Mouse (Mus musculus): ENCODE results near the gene Mc1r. TPM values are rescaled to one million over a fixed set of nuclear protein-coding genes. Genes with fewer than 3 reads are reported as not detected.
"Not testable (repeated sequence)": the region's sequence is repeated elsewhere in the genome, so short reads cannot be mapped to it uniquely, and the experiment has no call there.

The Mc1r gene
- polyA plus RNA-seq, 1 experiment from 2014 or later = 0.09 TPM

GRCm38 (mm10) chr8:123442871-123443575, 36.1 kb downstream of the Mc1r start:
- H3K36me3 ChIP-seq = 0 out of 2 replicates have a peak, but pooled peaks cover 7% of the 10 kb centered on the region
- H3K4me3 ChIP-seq = peak overlapping the region; percentile 55
- no peaks in the 10 kb centered on the region for H3K9me3 ChIP-seq (replicated peaks)
- no peaks in the 10 kb centered on the region for H3K27me3 ChIP-seq
- WGBS = 1% methylated on average over 41 of the region's 41 CpGs
- H3K27ac ChIP-seq = peak overlapping the region; percentile 70
- peak overlapping the region; percentile 67 for H3K9ac ChIP-seq
- peak; percentile 93 for ATAC-seq (ENCODE audit: low FRiP score)
- H3K4me2 ChIP-seq (replicated peaks) = peak overlapping the region; percentile 62
- peaks cover 10% of the 10 kb centered on the region; the same call in 1 of the 2 replicates for H3K4me1 ChIP-seq

- Histone ChIP-seq H3K9ac (peak overlapping the region; percentile 67), H3K27me3 (no peaks in the 10 kb centered on the region), H3K27ac (peak overlapping the region; percentile 70; the same call in 1 of the 2 replicates), H3K4me3 (peak overlapping the region; percentile 55), H3K4me2 (replicated peaks) (peak overlapping the region; percentile 62), H3K4me1 (peaks cover 10% of the 10 kb centered on the region; the same call in 1 of the 2 replicates), H3K36me3 (0 out of 2 replicates have a peak, but pooled peaks cover 9% of the 10 kb centered on the region), H3K9me3 (replicated peaks) (no peaks in the 10 kb centered on the region)
- WGBS = 36% methylated on average over 4 of the region's 4 CpGs
- ATAC-seq (ENCODE audit: low FRiP score) = no peak
Observed at GRCm38 (mm10) chr8:123443576-123443921, 36.6 kb downstream of the Mc1r start.

- H3K4me3 ChIP-seq = 0 out of 2 replicates have a peak overlapping the region, but pooled peaks have one; percentile 55
- H3K4me1 ChIP-seq = peaks cover 10% of the 10 kb centered on the region; the same call in 1 of the 2 replicates
- no peak overlapping the region for H3K27ac ChIP-seq
- no peaks in the 10 kb centered on the region for H3K27me3 ChIP-seq
- H3K9ac ChIP-seq = no peak overlapping the region
- H3K4me2 ChIP-seq (replicated peaks) = peak overlapping the region; percentile 62
- no peak for ATAC-seq (ENCODE audit: low FRiP score)
- H3K9me3 ChIP-seq (replicated peaks) = no peaks in the 10 kb centered on the region
- peaks cover 15% of the 10 kb centered on the region for H3K36me3 ChIP-seq
- 87% methylated on average over 6 of the region's 6 CpGs for WGBS
Observed at GRCm38 (mm10) chr8:123444131-123444530, 37.2 kb downstream of the Mc1r start.

- ATAC-seq (ENCODE audit: low FRiP score) = no peak
- H3K4me2 ChIP-seq (replicated peaks) = no peak overlapping the region
Observed at GRCm38 (mm10) chr8:123445981-123446380, 39.1 kb downstream of the Mc1r start.

GRCm38 (mm10) chr8:123446799-123447198, 39.9 kb downstream of the Mc1r start:
- Histone ChIP-seq H3K9me3 (replicated peaks) (no peaks in the 10 kb centered on the region), H3K27ac (no peak overlapping the region), H3K4me2 (replicated peaks) (no peak overlapping the region), H3K27me3 (no peaks in the 10 kb centered on the region), H3K9ac (no peak overlapping the region), H3K36me3 (peaks cover 31% of the 10 kb centered on the region), H3K4me1 (peaks cover 10% of the 10 kb centered on the region; the same call in 1 of the 2 replicates), H3K4me3 (no peak overlapping the region)
- ATAC-seq (ENCODE audit: low FRiP score) = no peak
- WGBS = 89% methylated on average over 6 of the region's 6 CpGs

More at GRCm38 (mm10) chr8:123445981-123446380, 39.1 kb downstream of the Mc1r start:
- Histone ChIP-seq H3K9ac (no peak overlapping the region), H3K27ac (no peak overlapping the region), H3K36me3 (peaks cover 27% of the 10 kb centered on the region), H3K4me3 (no peak overlapping the region), H3K27me3 (no peaks in the 10 kb centered on the region), H3K9me3 (replicated peaks) (no peaks in the 10 kb centered on the region), H3K4me1 (peaks cover 10% of the 10 kb centered on the region; the same call in 1 of the 2 replicates)
- 87% methylated on average over 10 of the region's 10 CpGs for WGBS

GRCm38 (mm10) chr8:123450783-123451182, 43.9 kb downstream of the Mc1r start:
- no peak overlapping the region for H3K4me3 ChIP-seq
- H3K27me3 ChIP-seq = no peaks in the 10 kb centered on the region
- no peak for ATAC-seq (ENCODE audit: low FRiP score)
- H3K9ac ChIP-seq = no peak overlapping the region
- no peak overlapping the region for H3K4me2 ChIP-seq (replicated peaks)
- H3K36me3 ChIP-seq = peaks cover 66% of the 10 kb centered on the region
- no peaks in the 10 kb centered on the region for H3K9me3 ChIP-seq (replicated peaks)
- H3K27ac ChIP-seq = no peak overlapping the region
- H3K4me1 ChIP-seq = no peaks in the 10 kb centered on the region
- WGBS = 92% methylated on average over 5 of the region's 5 CpGs

GRCm38 (mm10) chr8:123451747-123452146, 44.8 kb downstream of the Mc1r start:
- H3K4me2 ChIP-seq (replicated peaks) = not testable (repeated sequence)
- 97% methylated on average over 12 of the region's 12 CpGs for WGBS
- H3K36me3 ChIP-seq = peaks cover 72% of the 10 kb centered on the region

GRCm38 (mm10) chr8:123452149-123452548, 45.2 kb downstream of the Mc1r start:
- peaks cover 76% of the 10 kb centered on the region for H3K36me3 ChIP-seq
- H3K9me3 ChIP-seq (replicated peaks) = no peaks in the 10 kb centered on the region
- H3K4me1 ChIP-seq = no peaks in the 10 kb centered on the region
- 91% methylated on average over 4 of the region's 4 CpGs for WGBS
- H3K4me2 ChIP-seq (replicated peaks) = no peak overlapping the region
- no peak overlapping the region for H3K9ac ChIP-seq
- no peaks in the 10 kb centered on the region for H3K27me3 ChIP-seq
- H3K4me3 ChIP-seq = no peak overlapping the region
- no peak overlapping the region for H3K27ac ChIP-seq
- no peak for ATAC-seq (ENCODE audit: low FRiP score)

More at GRCm38 (mm10) chr8:123451747-123452146, 44.8 kb downstream of the Mc1r start:
- H3K27ac ChIP-seq; ATAC-seq (ENCODE audit: low FRiP score); H3K9me3 ChIP-seq (replicated peaks); H3K4me1 ChIP-seq; H3K9ac ChIP-seq; H3K4me3 ChIP-seq; H3K27me3 ChIP-seq: not testable (repeated sequence)

- Histone ChIP-seq H3K4me3 (no peak overlapping the region), H3K9ac (no peak overlapping the region), H3K9me3 (replicated peaks) (no peaks in the 10 kb centered on the region), H3K27ac (no peak overlapping the region), H3K27me3 (no peaks in the 10 kb centered on the region), H3K4me2 (replicated peaks) (no peak overlapping the region), H3K36me3 (peaks cover 82% of the 10 kb centered on the region), H3K4me1 (no peaks in the 10 kb centered on the region)
- 82% methylated on average over 7 of the region's 7 CpGs for WGBS
- ATAC-seq (ENCODE audit: low FRiP score) = no peak
Observed at GRCm38 (mm10) chr8:123453291-123453690, 46.4 kb downstream of the Mc1r start.

- no peaks in the 10 kb centered on the region for H3K9me3 ChIP-seq (replicated peaks)
- H3K27me3 ChIP-seq = no peaks in the 10 kb centered on the region
- no peak for ATAC-seq (ENCODE audit: low FRiP score)
- no peak overlapping the region for H3K27ac ChIP-seq
- H3K9ac ChIP-seq = no peak overlapping the region
- H3K4me2 ChIP-seq (replicated peaks) = no peak overlapping the region
- peaks cover 82% of the 10 kb centered on the region for H3K36me3 ChIP-seq
- H3K4me3 ChIP-seq = no peak overlapping the region
- WGBS = 82% methylated on average over 5 of the region's 5 CpGs
- no peaks in the 10 kb centered on the region for H3K4me1 ChIP-seq
Observed at GRCm38 (mm10) chr8:123453951-123454350, 47.0 kb downstream of the Mc1r start.

GRCm38 (mm10) chr8:123454559-123454958, 47.7 kb downstream of the Mc1r start:
- ATAC-seq (ENCODE audit: low FRiP score) = no peak
- Histone ChIP-seq H3K27ac (no peak overlapping the region), H3K27me3 (no peaks in the 10 kb centered on the region), H3K4me2 (replicated peaks) (no peak overlapping the region), H3K9me3 (replicated peaks) (no peaks in the 10 kb centered on the region), H3K4me3 (no peak overlapping the region), H3K9ac (no peak overlapping the region), H3K36me3 (peaks cover 82% of the 10 kb centered on the region), H3K4me1 (no peaks in the 10 kb centered on the region)
- 90% methylated on average over 6 of the region's 6 CpGs for WGBS
